Mouse (Mus musculus) lung, postnatal 14 days (tissue): Measurements from ENCODE around the gene Eif4b.
A peak's percentile ranks its signal among the peaks of the same experiment; 100 is the strongest.
"Not testable (repeated sequence)": the region's sequence is repeated elsewhere in the genome, so short reads cannot be mapped to it uniquely, and the experiment has no call there.

ENCODE experiments used
- DNase-seq: peaks from one replicate; pipeline ENCODE4 v3.0.0; 2021

Gene Eif4b

DNA sequence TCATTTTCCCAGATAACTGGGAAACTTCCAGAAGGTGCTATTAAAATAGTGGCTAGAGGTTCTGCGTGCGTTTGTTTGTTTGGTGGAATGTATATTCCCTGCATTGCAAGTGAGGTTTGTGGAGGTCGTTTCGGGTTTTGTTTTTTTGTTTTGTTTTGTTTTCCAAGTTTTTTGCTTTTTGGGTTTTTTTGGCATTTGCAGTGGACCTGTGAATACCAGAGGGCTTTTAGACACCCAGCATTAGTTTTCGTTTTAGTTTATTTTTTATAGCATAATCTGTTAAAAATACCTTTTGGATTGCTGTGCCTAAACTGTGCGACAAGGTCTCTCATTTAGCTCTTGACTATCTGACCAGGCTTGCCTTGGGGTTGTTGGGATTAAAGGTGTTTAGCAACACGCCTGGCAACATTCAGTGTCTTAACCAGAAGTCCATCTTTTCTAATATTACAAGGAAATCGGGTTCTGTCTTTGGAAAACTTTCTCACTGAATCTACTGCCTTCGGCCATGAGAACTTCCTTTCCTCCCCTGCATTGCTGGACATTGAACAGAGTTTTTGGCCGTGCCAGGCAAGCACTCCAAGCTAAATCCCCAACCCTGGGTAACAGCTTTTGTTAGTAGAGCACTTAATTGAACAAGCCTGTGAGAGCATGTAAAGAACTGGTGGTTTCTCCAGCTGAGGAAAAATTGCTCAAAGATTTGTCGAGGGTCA is 1.5 kb downstream of the Eif4b start:
- no peak for DNase-seq

DNA sequence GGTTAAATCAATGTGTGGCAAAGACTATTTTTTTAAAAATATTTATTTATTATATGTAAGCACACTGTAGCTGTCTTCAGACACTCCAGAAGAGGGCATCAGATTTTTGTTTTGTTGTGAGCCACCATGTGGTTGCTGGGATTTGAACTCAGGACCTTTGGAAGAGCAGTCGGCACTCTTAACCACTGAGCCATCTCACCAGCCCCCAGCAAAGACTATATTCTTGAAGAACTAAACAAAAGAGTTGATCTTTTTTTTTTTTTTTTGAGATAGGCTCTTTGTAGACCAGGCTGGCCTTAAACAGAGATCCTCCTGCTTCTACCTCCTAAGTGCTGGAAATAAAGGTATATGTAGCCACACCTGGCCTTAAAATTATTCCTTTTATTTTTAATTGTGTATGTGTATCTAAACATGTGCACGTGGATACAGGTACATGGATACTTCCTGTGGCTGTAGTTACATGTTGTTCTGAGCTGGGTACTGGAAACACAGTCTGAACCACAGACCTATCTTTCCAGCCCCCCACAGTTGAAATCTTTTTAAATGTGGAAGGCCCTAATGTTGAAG is 3.6 kb downstream of the Eif4b start:
- no peak for DNase-seq

DNA sequence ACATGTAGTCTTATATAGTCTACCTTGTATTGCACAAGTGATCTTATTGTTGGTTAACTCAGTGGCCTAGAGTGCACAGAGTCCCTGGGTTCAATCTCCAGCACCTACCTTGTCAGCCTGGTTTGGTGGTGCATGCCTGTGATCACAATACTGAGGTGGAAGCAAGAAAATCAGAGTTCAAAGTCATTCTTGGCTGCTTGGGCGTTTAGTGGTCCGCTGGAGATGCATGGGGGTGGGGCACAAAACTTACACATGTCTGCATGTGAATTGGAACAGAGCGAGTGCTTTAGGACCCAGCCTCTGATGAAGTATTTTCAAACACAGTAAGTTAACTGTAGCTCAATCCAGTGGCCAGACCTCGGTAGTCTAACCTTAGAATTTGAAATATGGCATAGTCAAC is 5.6 kb downstream of the Eif4b start:
- no peak for DNase-seq

DNA sequence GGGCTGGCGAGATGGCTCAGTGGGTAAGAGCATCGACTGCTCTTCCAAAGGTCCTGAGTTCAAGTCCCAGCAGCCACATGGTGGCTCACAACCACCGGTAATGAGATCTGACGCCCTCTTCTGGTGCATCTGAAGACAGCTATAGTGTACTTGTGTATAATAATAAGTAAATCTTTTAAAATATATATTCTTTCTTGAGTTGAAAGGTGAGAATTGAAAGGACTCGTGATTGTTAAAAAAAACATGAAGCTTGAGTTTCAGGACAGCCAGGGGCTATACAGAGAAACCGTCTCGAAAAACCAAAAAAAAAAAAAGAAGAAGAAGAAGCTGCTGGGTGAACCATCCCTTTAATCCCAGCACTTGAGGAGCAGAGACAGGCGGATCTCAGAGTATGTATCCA is 6.4 kb downstream of the Eif4b start:
- DNase-seq, result not testable (repeated sequence)

- DNase-seq, result no peak
These were observed 6.9 kb downstream of the Eif4b start for GRCm38 (mm10) chr15:102080429-102080828.

DNA sequence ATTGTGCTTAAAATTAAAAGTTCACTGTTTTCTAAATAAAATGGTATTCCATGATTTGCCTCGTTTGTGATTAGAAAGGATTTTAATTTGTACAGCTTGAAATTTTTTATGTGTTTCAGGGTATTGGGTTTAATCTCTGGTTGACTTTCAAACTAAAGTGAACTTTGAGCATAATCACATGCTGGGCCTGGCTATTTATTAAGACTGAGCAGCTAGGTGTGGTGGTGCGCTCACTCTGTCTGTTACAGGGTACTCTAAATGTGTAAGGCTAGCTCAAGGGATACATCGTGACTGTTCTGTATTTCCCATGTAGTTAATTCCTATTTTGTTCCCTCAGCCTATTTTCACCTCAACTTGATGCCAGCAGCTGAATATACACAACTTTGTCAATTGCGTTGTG is 8.6 kb downstream of the Eif4b start:
- DNase-seq, result no peak

DNA sequence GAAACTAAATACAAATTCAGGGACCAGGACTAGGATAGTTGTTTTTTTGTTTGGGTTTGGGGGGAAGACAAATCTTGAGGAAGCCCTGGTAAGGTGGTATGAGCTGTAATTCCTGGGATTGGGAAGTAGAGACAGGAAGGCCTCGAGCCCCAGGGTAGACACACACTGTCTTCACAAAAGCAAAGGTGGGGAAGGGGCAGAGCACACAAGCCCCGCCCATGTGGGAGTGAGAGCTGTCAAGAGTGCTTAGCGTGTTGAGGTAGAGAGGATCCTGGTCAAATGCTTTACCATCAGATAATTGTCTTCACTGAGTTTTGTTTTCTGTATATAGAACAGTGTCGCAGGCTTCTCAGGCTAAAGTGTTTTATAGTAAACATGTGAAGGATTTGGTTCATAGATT is 9.5 kb downstream of the Eif4b start:
- DNase-seq, result no peak

- DNase-seq, result no peak
These were observed 16.5 kb downstream of the Eif4b start for GRCm38 (mm10) chr15:102089914-102090585.

- DNase-seq, result no peak
These were observed 17.6 kb downstream of the Eif4b start for GRCm38 (mm10) chr15:102091063-102091679.

- no peak for DNase-seq
These were observed 18.1 kb downstream of the Eif4b start for GRCm38 (mm10) chr15:102091688-102092087.

DNA sequence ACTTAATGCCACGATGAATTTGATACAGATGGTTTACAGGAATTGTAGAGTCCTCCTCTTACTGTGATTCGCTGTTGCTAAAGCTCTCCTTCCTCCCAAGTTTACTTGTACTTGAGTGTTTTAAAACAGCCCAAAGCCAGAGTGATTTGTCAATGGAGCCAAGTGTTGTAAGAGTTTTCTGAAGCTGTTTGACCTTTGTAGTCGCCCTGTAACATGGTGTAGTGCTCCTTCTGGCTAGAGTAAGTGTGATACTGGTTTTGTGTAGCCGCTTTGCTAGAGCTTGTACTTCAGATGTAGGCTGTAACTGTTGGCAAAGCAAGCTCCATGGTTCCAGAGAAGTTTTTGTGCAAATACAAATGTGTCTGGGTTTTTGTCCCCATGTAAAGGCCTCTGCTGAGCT is 18.6 kb downstream of the Eif4b start:
- no peak for DNase-seq

DNA sequence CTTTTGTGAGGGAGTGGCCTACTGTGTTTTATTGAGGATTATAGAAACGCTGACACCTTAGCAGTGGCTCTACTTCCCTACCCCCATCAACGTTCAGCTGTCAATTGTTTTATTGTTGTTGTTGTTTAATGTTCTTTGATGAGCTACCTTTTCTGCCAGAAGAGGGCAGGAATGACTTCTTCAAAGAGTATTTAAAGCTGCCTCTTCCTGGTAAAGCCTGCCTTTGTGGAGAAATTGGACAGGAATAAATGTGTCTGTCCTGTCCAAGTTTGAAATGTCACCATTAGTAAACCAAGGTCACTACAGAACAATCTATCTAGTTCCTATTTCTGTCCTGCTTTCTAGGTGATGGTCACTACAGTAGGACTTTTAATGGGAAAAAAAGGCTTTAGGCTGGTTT is 20.6 kb downstream of the Eif4b start:
- no peak for DNase-seq

DNA sequence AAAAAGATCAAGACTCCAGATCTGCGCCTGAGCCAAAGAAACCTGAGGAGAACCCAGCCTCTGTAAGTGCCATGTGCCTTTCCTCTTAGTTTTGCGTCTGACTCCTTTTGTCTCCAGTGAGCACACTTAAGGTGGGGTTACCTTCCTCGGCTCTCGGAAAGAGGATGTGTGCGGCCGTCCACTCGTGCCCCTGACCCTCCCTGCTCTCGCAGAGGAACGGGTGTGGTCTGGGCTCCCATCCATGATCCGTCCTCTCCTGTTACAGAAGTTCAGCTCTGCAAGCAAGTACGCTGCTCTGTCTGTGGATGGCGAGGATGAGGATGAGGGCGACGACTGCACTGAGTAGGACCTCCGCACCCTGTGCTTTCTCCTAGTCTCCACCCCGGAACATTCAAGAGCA is 21.4 kb downstream of the Eif4b start:
- DNase-seq, result no peak

GRCm38 (mm10) chr15:102097147-102097915 is 23.8 kb downstream of the Eif4b start:
- DNase-seq, result no peak

DNA sequence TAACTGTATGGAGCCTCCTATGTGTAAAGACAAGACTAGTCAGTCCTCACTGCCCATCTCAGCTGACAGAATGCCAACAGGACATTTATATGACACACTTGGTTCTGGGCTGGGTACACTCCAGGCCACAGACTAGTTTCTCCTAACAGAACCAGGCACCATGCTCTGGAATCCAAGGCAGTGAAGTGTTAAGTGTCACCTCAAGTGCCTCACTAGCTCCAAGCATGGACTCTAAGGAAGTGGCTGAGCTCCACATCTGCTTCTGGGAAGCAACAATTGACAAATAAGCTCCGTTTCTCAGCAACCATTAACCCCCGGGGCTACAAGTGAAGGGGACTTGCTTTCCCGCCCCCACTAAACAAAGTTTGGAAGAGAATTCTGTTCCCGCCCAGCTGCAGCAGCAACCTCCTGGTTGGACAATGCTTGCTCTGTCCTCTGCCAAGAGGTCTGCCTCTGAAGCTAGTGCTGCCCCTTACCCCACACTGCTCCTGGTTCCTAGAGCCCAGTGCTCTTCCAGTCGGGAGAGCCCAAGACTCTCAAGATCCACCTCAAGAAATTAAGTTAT is 24.5 kb downstream of the Eif4b start:
- no peak for DNase-seq

- no peak for DNase-seq
These were observed 25.7 kb downstream of the Eif4b start for GRCm38 (mm10) chr15:102099260-102099659.

DNA sequence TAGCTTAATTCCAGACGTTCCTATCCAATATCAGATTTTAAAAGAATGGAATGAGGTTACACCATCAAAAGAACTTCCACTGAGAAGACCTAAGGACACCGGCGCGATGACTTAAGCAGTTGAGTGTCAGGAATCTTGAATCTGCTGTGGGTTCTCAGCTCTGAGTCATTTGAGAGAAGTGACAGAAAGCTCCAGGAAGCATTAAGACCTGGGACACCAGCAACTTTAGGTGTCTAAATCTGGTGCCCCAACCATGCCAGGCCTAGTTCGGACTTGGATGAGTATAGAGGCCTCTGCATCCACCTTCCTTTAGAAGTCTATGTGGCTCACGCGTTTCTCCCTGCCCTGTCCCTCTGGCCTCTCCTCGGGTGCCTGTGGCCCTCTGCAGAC is 26.2 kb downstream of the Eif4b start:
- DNase-seq, result no peak

GRCm38 (mm10) chr15:102100161-102100981 is 26.8 kb downstream of the Eif4b start, which contains the start of gene Tns2:
Gene Tns2, plus strand, starts transcription at chr15:102100413.
- peak; percentile 86 for DNase-seq

- peak; percentile 51 for DNase-seq
These were observed 27.6 kb downstream of the Eif4b start for GRCm38 (mm10) chr15:102100996-102101671.

DNA sequence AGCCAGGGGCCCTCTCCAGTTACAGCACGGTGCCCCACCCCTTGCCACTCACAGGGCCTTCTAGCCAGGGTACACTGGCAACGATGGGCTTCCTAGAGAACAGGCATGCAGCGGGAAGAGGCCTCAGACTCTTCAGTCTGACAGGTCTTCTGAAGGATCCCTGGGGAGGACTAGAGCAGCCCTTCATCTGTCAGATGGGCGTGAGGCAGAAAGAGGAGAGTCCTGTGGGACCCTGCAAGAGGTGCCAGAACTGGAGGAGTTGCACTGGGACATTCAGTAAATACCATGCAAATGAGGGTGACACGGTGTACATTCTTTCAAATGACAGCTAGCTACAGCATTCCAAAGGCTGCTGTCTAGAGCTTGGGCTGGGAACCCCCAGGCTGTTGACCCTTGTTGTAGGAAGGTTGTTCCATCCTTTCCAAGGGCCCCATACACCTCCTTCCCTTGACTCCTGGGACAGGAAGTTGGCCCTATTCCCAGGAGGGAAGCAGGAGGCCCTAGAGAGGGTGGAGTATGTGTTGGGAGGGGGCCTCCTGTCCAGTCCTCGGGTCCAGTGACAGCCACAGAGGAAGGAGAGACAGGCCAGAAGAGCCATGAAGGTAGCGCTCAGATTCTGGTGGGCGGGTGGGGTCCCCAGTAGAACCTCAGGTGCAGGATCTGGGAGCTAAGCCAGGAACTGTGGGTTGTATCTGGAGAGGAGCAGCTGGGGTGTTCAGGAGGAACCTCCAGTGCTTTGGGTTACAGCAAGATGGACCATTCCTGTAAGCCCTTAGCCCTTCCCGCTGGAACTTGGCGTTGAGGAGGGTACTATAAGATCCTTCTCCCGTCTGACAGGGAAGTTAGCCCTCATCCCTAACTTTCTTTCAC is 28.3 kb downstream of the Eif4b start:
- DNase-seq, result peak; percentile 81
